Mouse (Mus musculus) cerebellum, adult 2 months (tissue): ENCODE measurements around the gene Homer2.

Experiments used
- CTCF ChIP-seq: fragments of 200-500 bp; IDR thresholded peaks from 2 replicates; pipeline ENCODE4 v1.5.1; 2011; ENCODE audit warnings: low read depth, mild to moderate bottlenecking, control low read depth, low read length, moderate library complexity, borderline replicate concordance; ENCODE audit not compliant: insufficient read depth
- POLR2A ChIP-seq: fragments of 200-500 bp; IDR thresholded peaks from 2 replicates; pipeline ENCODE4 v1.6.1; 2011; ENCODE audit warnings: low read length, control low read depth, borderline replicate concordance; ENCODE audit not compliant: insufficient read depth

GRCm38 (mm10) chr7:81738720-81739385 lies 31.5 kb upstream of the Homer2 start:
- TF ChIP-seq POLR2A, result no peak
- no peak for TF ChIP-seq CTCF
